Mouse (Mus musculus) small intestine, adult 2 months (tissue): Measurements from ENCODE around the gene Gria3.

Experiments used
- CTCF ChIP-seq: fragments of 200-500 bp; IDR thresholded peaks from 2 replicates; pipeline ENCODE4 v1.5.1; 2012; ENCODE audit warnings: low read depth, mild to moderate bottlenecking, control low read depth, inconsistent platforms, low read length, moderate library complexity, mixed read lengths; ENCODE audit not compliant: insufficient replicate concordance, insufficient read length; ENCODE audit errors: extremely low read depth
- POLR2A ChIP-seq: fragments of 200-500 bp; IDR thresholded peaks from 2 replicates; pipeline ENCODE4 v1.6.1; 2012; ENCODE audit warnings: low read depth, mild to moderate bottlenecking, control low read depth, inconsistent platforms, low read length, moderate library complexity

DNA sequence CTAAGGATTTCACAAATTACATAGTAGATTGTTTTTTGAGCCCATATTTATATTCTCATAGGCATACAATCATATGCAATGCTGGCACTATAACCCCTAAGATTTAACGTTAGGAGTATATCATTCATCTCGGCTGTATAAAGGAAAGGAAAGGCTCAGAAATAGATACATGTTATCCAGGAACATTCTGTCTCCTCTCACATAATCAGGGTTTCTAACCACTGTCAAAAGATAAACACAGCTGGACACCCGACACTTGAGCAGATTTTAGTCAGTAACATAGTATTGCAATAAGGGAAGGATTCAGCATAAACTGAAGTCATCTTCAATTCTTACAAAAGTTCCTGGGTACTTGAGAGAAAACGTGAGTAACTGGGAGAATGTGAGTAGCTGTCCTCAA, 95.9 kb downstream of the Gria3 start:
- no peak for TF ChIP-seq CTCF
- no peak for TF ChIP-seq POLR2A
